Mouse (Mus musculus): Measurements from ENCODE around the gene Rpp21. TPM values are rescaled to one million over a fixed set of nuclear protein-coding genes. Genes with fewer than 3 reads are reported as not detected.

The Rpp21 gene
- polyA plus RNA-seq, 1 experiment from 2014 or later = 167 TPM

DNA sequence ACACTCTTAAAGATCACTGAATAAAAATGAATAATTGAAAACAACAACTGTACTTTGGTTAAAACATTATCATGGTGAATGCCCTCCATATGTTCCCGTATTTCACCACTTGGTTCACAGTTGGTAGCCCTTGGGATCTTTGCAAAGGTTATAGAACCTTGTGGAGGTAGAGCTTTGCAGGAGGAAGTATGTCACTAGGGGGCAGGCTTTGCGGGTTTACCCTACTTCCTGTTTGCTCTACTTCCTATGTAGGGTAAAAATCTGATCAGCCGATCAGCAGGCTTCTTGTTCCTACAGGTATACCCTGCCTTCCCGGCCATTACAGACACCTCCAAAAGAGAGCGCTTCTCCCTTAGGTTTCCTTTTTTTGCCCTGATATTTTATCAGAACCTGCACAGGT, 8.0 kb upstream of the Rpp21 start:
- 84% methylated on average over 5 of the region's 5 CpGs for WGBS
- no peak overlapping the region for H3K9ac ChIP-seq (replicated peaks; ENCODE audit: low read depth, low read length)
- no peak for ATAC-seq (ENCODE audit: insufficient number of reproducible peaks, insufficient read depth, low FRiP score, low read depth)
- no peaks in the 10 kb centered on the region for H3K9me3 ChIP-seq (ENCODE audit: control insufficient read depth, low read depth, low read length)
- H3K36me3 ChIP-seq (ENCODE audit: control insufficient read depth, insufficient read depth, low read length) = peaks cover 58% of the 10 kb centered on the region
- no peak overlapping the region for H3K27ac ChIP-seq (ENCODE audit: low read length)
- H3K27me3 ChIP-seq (ENCODE audit: control insufficient read depth, insufficient read depth, low read length) = no peaks in the 10 kb centered on the region
- H3K4me3 ChIP-seq (ENCODE audit: low read depth, low read length) = no peak overlapping the region
- H3K4me2 ChIP-seq (replicated peaks; ENCODE audit: low read depth, low read length) = no peak overlapping the region
- H3K4me1 ChIP-seq (ENCODE audit: control insufficient read depth, insufficient read depth, low read length) = peaks cover 6% of the 10 kb centered on the region

DNA sequence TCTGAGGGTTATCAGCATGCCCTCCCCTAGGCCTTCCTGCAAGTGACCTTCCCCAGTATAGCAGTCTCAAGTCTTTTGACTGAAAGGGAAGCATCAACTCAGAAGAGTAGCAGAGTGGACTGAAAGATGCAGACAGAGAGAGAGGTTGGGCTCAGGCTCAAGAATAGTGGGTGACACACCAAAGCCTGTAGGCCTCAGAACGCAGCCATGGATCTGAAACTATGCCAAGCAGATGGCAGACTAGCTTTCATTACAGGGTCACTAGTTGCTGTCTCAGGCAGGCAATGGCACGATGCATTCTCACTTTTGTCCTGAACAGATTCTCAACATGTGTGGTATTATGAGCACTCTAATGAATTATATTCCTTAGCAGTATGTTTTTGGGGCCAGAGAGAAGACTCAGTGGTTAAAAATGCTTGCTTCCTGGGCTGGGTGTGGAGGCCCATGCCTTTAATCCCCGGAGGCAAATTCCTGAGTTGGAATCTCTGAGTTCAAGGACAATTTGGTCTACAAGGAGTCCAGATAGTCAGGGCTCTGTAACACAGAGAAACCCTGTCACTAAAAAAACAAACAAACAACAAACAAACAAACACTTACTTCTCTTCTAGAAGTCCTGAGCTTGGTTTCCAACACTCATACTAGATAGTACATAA, 6.5 kb upstream of the Rpp21 start:
- H3K27me3 ChIP-seq (ENCODE audit: control insufficient read depth, insufficient read depth, low read length) = no peaks in the 10 kb centered on the region
- H3K4me3 ChIP-seq (ENCODE audit: low read depth, low read length) = no peak overlapping the region
- no peak overlapping the region for H3K27ac ChIP-seq (ENCODE audit: low read length)
- H3K4me1 ChIP-seq (ENCODE audit: control insufficient read depth, insufficient read depth, low read length) = no peaks in the 10 kb centered on the region
- H3K4me2 ChIP-seq (replicated peaks; ENCODE audit: low read depth, low read length) = no peak overlapping the region
- ATAC-seq (ENCODE audit: insufficient number of reproducible peaks, insufficient read depth, low FRiP score, low read depth) = no peak
- H3K9ac ChIP-seq (replicated peaks; ENCODE audit: low read depth, low read length) = no peak overlapping the region
- H3K36me3 ChIP-seq (ENCODE audit: control insufficient read depth, insufficient read depth, low read length) = peaks cover 70% of the 10 kb centered on the region
- 86% methylated on average over 3 of the region's 3 CpGs for WGBS
- no peaks in the 10 kb centered on the region for H3K9me3 ChIP-seq (ENCODE audit: control insufficient read depth, low read depth, low read length)

DNA sequence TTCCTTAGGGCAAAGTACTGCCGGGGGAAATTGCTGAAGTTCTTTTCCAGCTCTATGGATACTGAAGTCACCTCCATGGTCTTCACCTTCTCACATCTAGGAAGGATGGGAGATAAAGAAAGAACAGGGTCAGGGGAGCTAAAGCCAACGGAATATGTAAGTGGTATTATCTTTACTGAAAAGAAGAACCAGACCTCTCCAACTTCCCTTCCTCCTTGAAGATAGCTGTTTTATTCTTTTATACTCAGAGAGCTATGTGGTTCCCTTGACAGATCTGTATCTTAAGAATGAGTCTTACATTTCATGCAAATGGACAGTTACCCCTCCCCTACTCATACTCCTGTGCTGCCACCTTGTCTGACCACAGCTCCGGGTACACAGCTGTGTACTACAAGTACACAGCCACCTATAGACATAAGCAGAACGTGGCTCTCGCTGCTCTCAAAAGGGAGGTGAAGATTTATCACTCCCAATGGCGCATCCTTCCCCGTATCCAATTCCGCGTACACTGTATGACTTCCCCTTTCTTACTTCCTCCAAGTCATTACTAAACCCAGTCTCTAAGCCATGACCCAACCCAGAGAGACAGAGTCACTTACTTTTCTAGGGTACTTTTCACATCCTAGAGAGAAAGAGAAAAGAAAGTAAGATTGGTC, 3.8 kb upstream of the Rpp21 start:
- no peak overlapping the region for H3K4me3 ChIP-seq (ENCODE audit: low read depth, low read length)
- no peak for ATAC-seq (ENCODE audit: insufficient number of reproducible peaks, insufficient read depth, low FRiP score, low read depth)
- H3K4me2 ChIP-seq (replicated peaks; ENCODE audit: low read depth, low read length) = no peak overlapping the region
- 0 out of 2 replicates have a peak, but pooled peaks cover 3% of the 10 kb centered on the region for H3K4me1 ChIP-seq (ENCODE audit: control insufficient read depth, insufficient read depth, low read length)
- no peaks in the 10 kb centered on the region for H3K9me3 ChIP-seq (ENCODE audit: control insufficient read depth, low read depth, low read length)
- H3K27ac ChIP-seq (ENCODE audit: low read length) = no peak overlapping the region
- 93% methylated on average over 9 of the region's 9 CpGs for WGBS
- no peaks in the 10 kb centered on the region for H3K27me3 ChIP-seq (ENCODE audit: control insufficient read depth, insufficient read depth, low read length)
- H3K36me3 ChIP-seq (ENCODE audit: control insufficient read depth, insufficient read depth, low read length) = peaks cover 52% of the 10 kb centered on the region
- no peak overlapping the region for H3K9ac ChIP-seq (replicated peaks; ENCODE audit: low read depth, low read length)

DNA sequence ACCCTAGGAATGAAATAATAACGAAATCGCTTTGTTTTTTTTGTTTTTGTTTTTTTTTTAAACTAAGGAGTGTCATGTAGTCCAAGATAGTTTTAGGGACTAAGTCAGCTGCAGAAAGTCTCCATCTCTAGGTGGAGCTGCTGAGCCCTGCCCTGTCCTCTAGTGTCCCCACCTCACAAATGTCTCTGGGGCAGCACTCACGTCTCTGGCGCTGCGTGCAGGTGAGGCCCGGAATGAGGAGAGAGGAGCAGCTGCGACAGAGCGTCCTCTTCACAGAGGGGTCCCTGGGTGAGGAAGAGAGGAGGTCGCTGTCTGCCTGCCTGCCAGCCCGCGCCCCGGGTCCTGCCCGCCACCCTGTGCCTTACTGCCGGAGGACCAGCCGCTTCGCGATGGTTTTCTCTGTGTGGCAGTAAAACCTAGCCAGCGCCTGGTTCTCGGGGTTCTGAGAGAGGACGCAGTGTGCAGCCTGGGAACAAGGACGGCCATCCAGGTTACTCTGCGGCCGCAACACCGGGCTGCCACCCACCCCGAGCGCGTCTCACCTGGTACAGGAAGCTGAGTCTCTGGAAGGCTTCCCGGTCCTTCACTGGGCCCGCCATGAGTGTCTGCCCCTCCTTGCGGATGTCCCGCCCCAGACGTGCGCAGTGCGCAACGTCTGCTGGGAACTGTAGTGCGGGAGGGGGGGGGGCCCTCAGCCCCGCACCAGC, 475 bp downstream of the Rpp21 start:
- peaks cover 23% of the 10 kb centered on the region for H3K36me3 ChIP-seq (ENCODE audit: control insufficient read depth, insufficient read depth, low read length)
- 0 out of 2 replicates have a peak, but pooled peaks cover 4% of the 10 kb centered on the region for H3K4me1 ChIP-seq (ENCODE audit: control insufficient read depth, insufficient read depth, low read length)
- H3K27ac ChIP-seq (ENCODE audit: low read length) = peak overlapping the region; percentile 68
- WGBS = under 1% methylated on average over 37 of the region's 37 CpGs
- H3K4me3 ChIP-seq (ENCODE audit: low read depth, low read length) = peak overlapping the region; percentile 84
- no peaks in the 10 kb centered on the region for H3K9me3 ChIP-seq (ENCODE audit: control insufficient read depth, low read depth, low read length)
- H3K27me3 ChIP-seq (ENCODE audit: control insufficient read depth, insufficient read depth, low read length) = no peaks in the 10 kb centered on the region
- H3K4me2 ChIP-seq (replicated peaks; ENCODE audit: low read depth, low read length) = peak overlapping the region; percentile 44
- ATAC-seq (ENCODE audit: insufficient number of reproducible peaks, insufficient read depth, low FRiP score, low read depth) = peak; percentile 92
- H3K9ac ChIP-seq (replicated peaks; ENCODE audit: low read depth, low read length) = peak overlapping the region; percentile 69

DNA sequence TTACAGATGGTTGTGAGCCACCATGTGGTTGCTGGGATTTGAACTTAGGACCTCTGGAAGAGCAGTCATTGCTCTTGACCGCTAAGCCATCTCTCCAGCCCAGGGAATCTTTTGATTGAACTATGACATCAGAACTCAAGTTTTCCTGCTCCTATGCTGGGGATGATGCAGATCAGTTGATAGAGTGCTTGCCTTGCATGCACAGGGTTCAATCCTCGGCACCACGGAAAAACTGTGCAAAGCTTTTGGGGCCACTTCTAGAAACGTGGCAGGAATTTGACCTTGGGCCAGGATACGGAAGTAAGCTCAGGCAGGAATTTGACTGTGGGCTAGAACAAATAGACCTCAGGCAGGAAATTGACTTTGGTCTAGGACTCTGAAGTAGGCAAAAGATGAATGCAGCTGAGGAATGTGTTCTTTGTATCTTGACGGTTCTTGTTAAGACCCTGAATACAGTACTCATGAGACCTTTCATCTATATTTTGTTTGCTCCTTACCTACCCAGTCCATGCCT, 4.7 kb downstream of the Rpp21 start:
- no peak overlapping the region for H3K4me3 ChIP-seq (ENCODE audit: low read depth, low read length)
- no peaks in the 10 kb centered on the region for H3K36me3 ChIP-seq (ENCODE audit: control insufficient read depth, insufficient read depth, low read length)
- no peak overlapping the region for H3K9ac ChIP-seq (replicated peaks; ENCODE audit: low read depth, low read length)
- 44% methylated on average over 6 of the region's 6 CpGs for WGBS
- ATAC-seq (ENCODE audit: insufficient number of reproducible peaks, insufficient read depth, low FRiP score, low read depth) = no peak
- no peak overlapping the region for H3K4me2 ChIP-seq (replicated peaks; ENCODE audit: low read depth, low read length)
- peaks cover 4% of the 10 kb centered on the region; the same call in 1 of the 2 replicates for H3K27me3 ChIP-seq (ENCODE audit: control insufficient read depth, insufficient read depth, low read length)
- no peak overlapping the region for H3K27ac ChIP-seq (ENCODE audit: low read length)
- peaks cover 4% of the 10 kb centered on the region; the same call in 1 of the 2 replicates for H3K4me1 ChIP-seq (ENCODE audit: control insufficient read depth, insufficient read depth, low read length)
- H3K9me3 ChIP-seq (ENCODE audit: control insufficient read depth, low read depth, low read length) = no peaks in the 10 kb centered on the region

DNA sequence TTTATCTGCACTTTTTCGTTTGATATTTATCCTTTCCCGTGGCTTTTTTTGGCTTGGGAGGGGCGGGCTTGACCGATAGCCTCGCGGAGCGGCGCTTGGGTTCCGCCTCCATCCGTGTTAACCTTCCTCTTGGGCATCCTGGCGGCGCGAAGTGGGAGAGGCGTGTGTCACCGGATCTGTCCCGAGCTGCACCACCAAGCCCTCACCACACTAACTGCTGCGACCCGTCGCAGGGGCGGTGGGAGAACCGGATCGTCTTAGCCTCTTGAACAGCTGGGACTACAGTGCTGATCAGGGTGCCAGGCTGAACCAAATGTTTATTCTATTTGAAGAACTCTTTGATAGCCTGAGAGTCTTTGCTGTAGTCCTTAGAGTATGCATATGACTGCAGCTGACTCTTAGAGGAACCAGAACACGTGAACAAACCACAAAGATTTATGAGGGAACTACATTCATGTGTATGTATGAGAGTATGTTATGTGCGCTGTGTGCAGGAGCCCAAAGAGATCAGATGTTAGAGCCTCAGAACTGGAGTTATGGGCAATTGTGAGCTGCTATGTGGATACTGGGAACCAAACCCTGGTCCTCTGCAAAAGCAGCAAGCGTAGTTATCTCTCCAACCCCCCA, 5.5 kb downstream of the Rpp21 start:
- no peak overlapping the region for H3K27ac ChIP-seq (ENCODE audit: low read length)
- H3K27me3 ChIP-seq (ENCODE audit: control insufficient read depth, insufficient read depth, low read length) = peaks cover 4% of the 10 kb centered on the region; the same call in 1 of the 2 replicates
- H3K9ac ChIP-seq (replicated peaks; ENCODE audit: low read depth, low read length) = no peak overlapping the region
- no peak for ATAC-seq (ENCODE audit: insufficient number of reproducible peaks, insufficient read depth, low FRiP score, low read depth)
- peaks cover 4% of the 10 kb centered on the region; the same call in 1 of the 2 replicates for H3K4me1 ChIP-seq (ENCODE audit: control insufficient read depth, insufficient read depth, low read length)
- H3K36me3 ChIP-seq (ENCODE audit: control insufficient read depth, insufficient read depth, low read length) = no peaks in the 10 kb centered on the region
- WGBS = 7% methylated on average over 25 of the region's 25 CpGs
- H3K4me3 ChIP-seq (ENCODE audit: low read depth, low read length) = peak overlapping the region; percentile 15
- peak overlapping the region; percentile 43 for H3K4me2 ChIP-seq (replicated peaks; ENCODE audit: low read depth, low read length)
- no peaks in the 10 kb centered on the region for H3K9me3 ChIP-seq (ENCODE audit: control insufficient read depth, low read depth, low read length)

DNA sequence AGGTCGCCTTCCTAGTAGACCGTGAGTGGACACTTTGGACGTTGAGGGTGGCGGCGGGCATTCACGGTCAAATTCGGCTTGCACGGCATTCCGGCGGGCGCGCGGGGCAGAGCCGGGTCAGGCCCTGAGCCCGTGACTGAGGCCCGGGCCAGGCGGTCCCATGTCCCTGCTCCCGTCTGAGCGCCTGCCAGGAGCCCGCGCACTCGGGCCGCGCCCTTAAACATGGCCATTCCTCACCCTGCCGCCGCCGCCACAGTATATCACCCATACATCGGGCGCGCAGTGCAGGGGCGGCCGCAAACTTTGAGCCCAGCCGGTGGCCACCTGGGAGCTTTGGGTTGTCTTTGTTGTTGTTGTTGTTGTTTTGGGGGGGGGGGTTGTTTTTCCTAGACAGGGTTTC, 9.0 kb downstream of the Rpp21 start:
- Histone ChIP-seq H3K27me3 (ENCODE audit: control insufficient read depth, insufficient read depth, low read length) (peaks cover 4% of the 10 kb centered on the region; the same call in 1 of the 2 replicates), H3K9me3 (ENCODE audit: control insufficient read depth, low read depth, low read length) (no peaks in the 10 kb centered on the region), H3K27ac (ENCODE audit: low read length) (no peak overlapping the region), H3K36me3 (ENCODE audit: control insufficient read depth, insufficient read depth, low read length) (no peaks in the 10 kb centered on the region), H3K4me3 (ENCODE audit: low read depth, low read length) (peak overlapping the region; percentile 9; the same call in 1 of the 2 replicates), H3K4me2 (replicated peaks; ENCODE audit: low read depth, low read length) (0 out of 2 replicates have a peak overlapping the region, but pooled peaks have one; percentile 23), H3K4me1 (ENCODE audit: control insufficient read depth, insufficient read depth, low read length) (no peaks in the 10 kb centered on the region; the same call in 1 of the 2 replicates), H3K9ac (replicated peaks; ENCODE audit: low read depth, low read length) (no peak overlapping the region)
- 28% methylated on average over 33 of the region's 33 CpGs for WGBS
- no peak for ATAC-seq (ENCODE audit: insufficient number of reproducible peaks, insufficient read depth, low FRiP score, low read depth)

DNA sequence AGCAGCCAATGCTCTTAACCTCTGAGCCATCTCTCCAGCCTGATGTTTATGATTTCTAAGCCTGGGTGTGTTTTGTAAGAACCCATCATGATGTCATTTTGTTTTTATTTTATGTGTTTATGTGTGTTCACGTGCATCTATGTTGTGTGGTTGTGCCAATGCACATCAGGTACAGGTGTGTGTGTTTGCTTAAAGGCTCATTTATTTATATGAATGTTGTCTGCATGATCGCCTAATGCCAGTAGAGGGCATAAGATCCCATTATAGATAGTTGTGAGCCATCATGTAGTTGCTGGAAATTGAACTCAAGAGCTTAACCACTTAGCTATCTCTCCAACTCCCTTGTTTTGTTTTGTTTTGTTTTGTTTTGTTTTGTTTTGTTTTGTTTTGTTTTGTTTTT, 12.1 kb downstream of the Rpp21 start:
- 77% methylated on average over 2 of the region's 2 CpGs for WGBS
- Histone ChIP-seq H3K9ac (replicated peaks; ENCODE audit: low read depth, low read length) (no peak overlapping the region), H3K4me2 (replicated peaks; ENCODE audit: low read depth, low read length) (no peak overlapping the region), H3K9me3 (ENCODE audit: control insufficient read depth, low read depth, low read length) (no peaks in the 10 kb centered on the region), H3K27me3 (ENCODE audit: control insufficient read depth, insufficient read depth, low read length) (peaks cover 4% of the 10 kb centered on the region; the same call in 1 of the 2 replicates), H3K4me3 (ENCODE audit: low read depth, low read length) (no peak overlapping the region), H3K27ac (ENCODE audit: low read length) (no peak overlapping the region), H3K36me3 (ENCODE audit: control insufficient read depth, insufficient read depth, low read length) (no peaks in the 10 kb centered on the region), H3K4me1 (ENCODE audit: control insufficient read depth, insufficient read depth, low read length) (no peaks in the 10 kb centered on the region)
- ATAC-seq (ENCODE audit: insufficient number of reproducible peaks, insufficient read depth, low FRiP score, low read depth) = no peak

All from stomach, embryonic 14.5 days (tissue).